Comparison of ENCODE assay signal across 18 mouse cellular contexts in genomic region chr4:137902873-137903272, GRCm38 (mm10). TPM values are rescaled to one million over a fixed set of nuclear protein-coding genes. Genes with fewer than 3 reads are reported as not detected.
DNase-seq lines count a peak whose midpoint lies in the region; ATAC-seq and TF ChIP-seq lines count a peak whose summit lies in the region.
"Had no signal": no experiment of that assay in that cellular context is flagged by ENCODE, and none has a peak within 500 bp of the region (broad histone marks: within the 10 kb centered on the region; RNA-seq: fewer than 3 reads in every experiment).

No protein-coding gene starts in this region.

- 76% methylated on average over 7 of the region's 7 CpGs for WGBS in liver, adult 2 months
- WGBS in liver, embryonic 12.5 days (ENCODE audit: insufficient replicate concordance): 40% methylated on average over 7 of the region's 7 CpGs
- WGBS in embryonic facial prominence, embryonic 10.5 days: 36% methylated on average over 7 of the region's 7 CpGs
- 60% methylated on average over 7 of the region's 7 CpGs for WGBS in cerebellum, adult 2 months
- 62% methylated on average over 7 of the region's 7 CpGs for WGBS in heart, adult 2 months

- no peak overlapping the region for H3K9ac ChIP-seq in liver, adult 2 months (ENCODE audit: low read depth, low read length)
- no peak overlapping the region for H3K9ac ChIP-seq in liver, embryonic 12.5 days
- no peak overlapping the region for H3K9ac ChIP-seq in heart, adult 2 months (ENCODE audit: low read depth, low read length)
- H3K9ac ChIP-seq: forebrain, embryonic 12.5 days; forebrain, postnatal 0 days; heart, embryonic 13.5 days; hindbrain, embryonic 12.5 days had no signal

- no peak for ATAC-seq in liver, embryonic 12.5 days
- ATAC-seq: activated CD4-positive, CD25-positive, alpha-beta regulatory T cell, adult 4 months; forebrain, postnatal 0 days; hindbrain, embryonic 16.5 days; Patski had no signal

- H3K9me3 ChIP-seq in liver, embryonic 12.5 days (replicated peaks): no peaks in the 10 kb centered on the region
- no peaks in the 10 kb centered on the region for H3K9me3 ChIP-seq in embryonic facial prominence, embryonic 10.5 days
- H3K9me3 ChIP-seq: forebrain, embryonic 12.5 days; heart, embryonic 13.5 days; hindbrain, embryonic 12.5 days had no signal

- no peak overlapping the region for H3K4me2 ChIP-seq in liver, embryonic 12.5 days
- H3K4me2 ChIP-seq: forebrain, embryonic 12.5 days; heart, embryonic 13.5 days; hindbrain, embryonic 12.5 days had no signal

- no peak overlapping the region for H3K4me3 ChIP-seq in liver, adult 2 months (ENCODE audit: insufficient read depth, low read depth, low read length)
- no peak overlapping the region for H3K4me3 ChIP-seq in liver, embryonic 12.5 days
- H3K4me3 ChIP-seq in embryonic facial prominence, embryonic 10.5 days: no peak overlapping the region
- H3K4me3 ChIP-seq in cerebellum, adult 2 months (replicated peaks; ENCODE audit: insufficient read depth, low read depth, low read length): no peak overlapping the region
- H3K4me3 ChIP-seq in heart, adult 2 months: no peak overlapping the region
- H3K4me3 ChIP-seq: forebrain, embryonic 12.5 days; heart, embryonic 13.5 days; hindbrain, embryonic 12.5 days had no signal

- H3K79me2 ChIP-seq in liver, adult 2 months (ENCODE audit: control insufficient read depth, insufficient read depth, low read length): peaks cover 60% of the 10 kb centered on the region
- H3K79me2 ChIP-seq in heart, adult 2 months (replicated peaks; ENCODE audit: control insufficient read depth, insufficient read depth, low read length): no peaks in the 10 kb centered on the region

- no peaks in the 10 kb centered on the region for H3K27me3 ChIP-seq in liver, adult 2 months (ENCODE audit: control insufficient read depth, insufficient read depth, low read length)
- peaks cover 13% of the 10 kb centered on the region; the same call in 1 of the 2 replicates for H3K27me3 ChIP-seq in liver, embryonic 12.5 days (replicated peaks)
- H3K27me3 ChIP-seq in embryonic facial prominence, embryonic 10.5 days (replicated peaks; ENCODE audit: low read depth, poor library complexity, severe bottlenecking): 0 out of 2 replicates have a peak, but pooled peaks cover 5% of the 10 kb centered on the region
- H3K27me3 ChIP-seq in cerebellum, adult 2 months (ENCODE audit: control insufficient read depth, insufficient read depth, low read length): no peaks in the 10 kb centered on the region
- H3K27me3 ChIP-seq in heart, adult 2 months (ENCODE audit: control insufficient read depth, insufficient read depth, low read length): no peaks in the 10 kb centered on the region
- H3K27me3 ChIP-seq: Patski had no signal

- peaks cover 2% of the 10 kb centered on the region; the same call in 1 of the 2 replicates for H3K36me3 ChIP-seq in liver, adult 2 months (ENCODE audit: control insufficient read depth, insufficient read depth, low read length)
- H3K36me3 ChIP-seq in liver, embryonic 12.5 days: no peaks in the 10 kb centered on the region
- no peaks in the 10 kb centered on the region for H3K36me3 ChIP-seq in embryonic facial prominence, embryonic 10.5 days (replicated peaks)
- no peaks in the 10 kb centered on the region for H3K36me3 ChIP-seq in heart, adult 2 months (ENCODE audit: control insufficient read depth, insufficient read depth, low read length)
- H3K36me3 ChIP-seq: forebrain, embryonic 12.5 days; heart, embryonic 13.5 days; hindbrain, embryonic 12.5 days had no signal

- intact Hi-C loops in heart, adult 2 months (cut with DNase I): no loop called here

- no peak for TF ChIP-seq CTCF in liver, adult 2 months (IDR thresholded peaks at IDR 0.05; ENCODE audit: low read depth, low read length)
- no peak for TF ChIP-seq CTCF in cerebellum, adult 2 months (IDR thresholded peaks at IDR 0.05; ENCODE audit: borderline replicate concordance, insufficient read depth, low read depth, low read length)
- TF ChIP-seq CTCF in heart, adult 2 months (IDR thresholded peaks at IDR 0.05): no peak

- no peak for TF ChIP-seq POLR2A in liver, adult 2 months (IDR thresholded peaks at IDR 0.05; ENCODE audit: extremely low read depth, insufficient read depth, low read length)
- no peak for TF ChIP-seq POLR2A in cerebellum, adult 2 months (IDR thresholded peaks at IDR 0.05; ENCODE audit: borderline replicate concordance, insufficient read depth, low read length)
- no peak for TF ChIP-seq POLR2A in heart, adult 2 months (IDR thresholded peaks at IDR 0.05; ENCODE audit: insufficient read depth, low read depth, low read length)

- peaks cover 24% of the 10 kb centered on the region for H3K4me1 ChIP-seq in liver, adult 2 months (ENCODE audit: control insufficient read depth, insufficient read depth, low read length)
- H3K4me1 ChIP-seq in liver, embryonic 12.5 days: 0 out of 2 replicates have a peak, but pooled peaks cover 3% of the 10 kb centered on the region
- H3K4me1 ChIP-seq in embryonic facial prominence, embryonic 10.5 days: peaks cover 58% of the 10 kb centered on the region
- peaks cover 52% of the 10 kb centered on the region for H3K4me1 ChIP-seq in cerebellum, adult 2 months (ENCODE audit: control insufficient read depth, insufficient read depth, low read length)
- H3K4me1 ChIP-seq in heart, adult 2 months (ENCODE audit: control insufficient read depth, insufficient read depth, low read length): 0 out of 2 replicates have a peak, but pooled peaks cover 3% of the 10 kb centered on the region

- H3K27ac ChIP-seq in liver, adult 2 months (replicated peaks; ENCODE audit: insufficient read depth, low read depth, low read length): peak overlapping the region; percentile 46; the same call in 1 of the 2 replicates
- no peak overlapping the region for H3K27ac ChIP-seq in liver, embryonic 12.5 days
- peak overlapping the region; percentile 25; the same call in 1 of the 2 replicates for H3K27ac ChIP-seq in embryonic facial prominence, embryonic 10.5 days (replicated peaks)
- no peak overlapping the region for H3K27ac ChIP-seq in cerebellum, adult 2 months (ENCODE audit: insufficient read depth, low read length)
- no peak overlapping the region for H3K27ac ChIP-seq in heart, adult 2 months
- H3K27ac ChIP-seq: heart, embryonic 13.5 days; hindbrain, embryonic 12.5 days had no signal

- no peak for DNase-seq in liver, adult 2 months (ENCODE audit: extremely low read depth, low read depth, low spot score)
- peak; percentile 44 for DNase-seq in urinary bladder, postnatal 14 days (ENCODE audit: low spot score)
- no peak for DNase-seq in urinary bladder, postnatal 25 days (ENCODE audit: low spot score)
- no peak for DNase-seq in embryonic facial prominence, embryonic 10.5 days (ENCODE audit: low spot score)
- DNase-seq in cerebellum, adult 2 months: no peak
- DNase-seq in heart, adult 2 months: no peak
- DNase-seq: adrenal gland, postnatal 14 days; cerebellum, adult 11-12 months; forebrain, postnatal 0 days; gastrocnemius, postnatal 14 days; heart, postnatal 36 days had no signal

- TF ChIP-seq EP300 in heart, adult 2 months (IDR thresholded peaks at IDR 0.05; ENCODE audit: insufficient read depth, low read depth, low read length): no peak

RNA-seq across cellular contexts. Expression of gene Ece1, which starts 40.8 kb away (rescaled TPM):
- 430 and 630 TPM in 2 replicates for total RNA-seq in liver, adult 2 months (2014; rRNA removed)
- polyA plus RNA-seq in liver, adult 2 months (2012; rRNA removed): 55.2 and 213 TPM in 2 replicates
- 17.8 and 18.5 TPM in 2 replicates for polyA plus RNA-seq in liver, embryonic 12.5 days (2016; fragmentation: Nextera tagmentation; extraction: Ambion mirVana)
- 46.6 and 54.5 TPM in 2 replicates for polyA plus RNA-seq in embryonic facial prominence, embryonic 10.5 days (2016; fragmentation: Nextera tagmentation; extraction: Ambion mirVana)
- 48.5 and 72.4 TPM in 2 replicates for polyA plus RNA-seq in cerebellum, adult 2 months (2012; rRNA removed)
- total RNA-seq in heart, adult 2 months (2021): 100 to 1,000 TPM; 102 to 120 TPM
- 23.3 and 27.3 TPM in 2 replicates for polyA plus RNA-seq in heart, adult 2 months (2012; rRNA removed)

Comparison
In these comparisons a context has a peak if more than half of its experiments do, and no peak if none do; other contexts are left out.
1. H3K27ac ChIP-seq: peak in liver, adult 2 months (single experiment) and embryonic facial prominence, embryonic 10.5 days (single experiment); none in liver, embryonic 12.5 days (single experiment), cerebellum, adult 2 months (single experiment) and heart, adult 2 months (single experiment).